Mouse (Mus musculus): Measurements from ENCODE around the gene Pcx. TPM values are rescaled to one million over a fixed set of nuclear protein-coding genes. Genes with fewer than 3 reads are reported as not detected.

Gene Pcx
- polyA plus RNA-seq, 1 experiment from 2014 or later, result 24.8 TPM

GRCm38 (mm10) chr19:4646917-4647492 is 136.7 kb downstream of the Pcx start:
- H3K4me2 ChIP-seq (replicated peaks), result no peak overlapping the region

GRCm38 (mm10) chr19:4658156-4658555 is 147.9 kb downstream of the Pcx start:
- no peak overlapping the region for H3K4me2 ChIP-seq (replicated peaks)
- H3K27me3 ChIP-seq, result 0 out of 2 replicates have a peak, but pooled peaks cover 3% of the 10 kb centered on the region
- WGBS, result 91% methylated on average over 5 of the region's 5 CpGs
- ATAC-seq (ENCODE audit: low FRiP score), result no peak
- H3K36me3 ChIP-seq, result no peaks in the 10 kb centered on the region
- H3K9ac ChIP-seq, result no peak overlapping the region
- H3K27ac ChIP-seq, result no peak overlapping the region
- H3K4me1 ChIP-seq, result no peaks in the 10 kb centered on the region
- H3K4me3 ChIP-seq, result no peak overlapping the region
- no peaks in the 10 kb centered on the region for H3K9me3 ChIP-seq (replicated peaks)

More at GRCm38 (mm10) chr19:4646917-4647492, 136.7 kb downstream of the Pcx start:
- no peak overlapping the region for H3K9ac ChIP-seq
- no peaks in the 10 kb centered on the region; the same call in 1 of the 2 replicates for H3K27me3 ChIP-seq
- H3K36me3 ChIP-seq, result no peaks in the 10 kb centered on the region
- no peak overlapping the region for H3K27ac ChIP-seq
- no peak overlapping the region for H3K4me3 ChIP-seq
- no peaks in the 10 kb centered on the region for H3K9me3 ChIP-seq (replicated peaks)
- H3K4me1 ChIP-seq, result no peaks in the 10 kb centered on the region
- ATAC-seq (ENCODE audit: low FRiP score), result no peak
- 77% methylated on average over 11 of the region's 11 CpGs for WGBS

GRCm38 (mm10) chr19:4666815-4667214 is 156.5 kb downstream of the Pcx start:
- Histone ChIP-seq H3K27ac (no peak overlapping the region), H3K4me1 (no peaks in the 10 kb centered on the region), H3K36me3 (no peaks in the 10 kb centered on the region), H3K9me3 (replicated peaks) (no peaks in the 10 kb centered on the region), H3K4me3 (no peak overlapping the region), H3K27me3 (no peaks in the 10 kb centered on the region), H3K4me2 (replicated peaks) (no peak overlapping the region), H3K9ac (no peak overlapping the region)
- ATAC-seq (ENCODE audit: low FRiP score), result no peak

- Histone ChIP-seq H3K4me2 (replicated peaks) (no peak overlapping the region), H3K4me3 (no peak overlapping the region), H3K4me1 (no peaks in the 10 kb centered on the region), H3K9ac (no peak overlapping the region), H3K27me3 (no peaks in the 10 kb centered on the region), H3K27ac (no peak overlapping the region), H3K36me3 (no peaks in the 10 kb centered on the region), H3K9me3 (replicated peaks) (no peaks in the 10 kb centered on the region)
- WGBS, result 94% methylated on average over 4 of the region's 4 CpGs
- no peak for ATAC-seq (ENCODE audit: low FRiP score)
These were observed 160.5 kb downstream of the Pcx start for GRCm38 (mm10) chr19:4670776-4671175.

Small RNAs within 50 kb of the gene (microRNA-seq; reads per million reads assigned to microRNA genes)
- gene Mir6986, result 0.81 reads per million

Other genes with a start within 250 kb of the Pcx start
- 10.1 and 10.4 TPM in 2 replicates for gene Ssh3, start 241.3 kb upstream of the Pcx start, polyA plus RNA-seq (2016; fragmentation: Nextera tagmentation; extraction: Ambion mirVana)
- gene Ankrd13d, start 227.3 kb upstream of the Pcx start, polyA plus RNA-seq (2016; fragmentation: Nextera tagmentation; extraction: Ambion mirVana), result 17.5 and 22.1 TPM in 2 replicates
- gene Grk2, start 204.2 kb upstream of the Pcx start, polyA plus RNA-seq (2016; fragmentation: Nextera tagmentation; extraction: Ambion mirVana), result 21.8 and 22.0 TPM in 2 replicates
- 59.7 TPM in 2 replicates for gene Kdm2a, start 112.2 kb upstream of the Pcx start, polyA plus RNA-seq (2016; fragmentation: Nextera tagmentation; extraction: Ambion mirVana)
- 15.3 and 16.4 TPM in 2 replicates for gene Rhod, start 71.0 kb upstream of the Pcx start, polyA plus RNA-seq (2016; fragmentation: Nextera tagmentation; extraction: Ambion mirVana)
- gene Syt12, start 33.0 kb upstream of the Pcx start, polyA plus RNA-seq (2016; fragmentation: Nextera tagmentation; extraction: Ambion mirVana), result 1.5 and 1.7 TPM in 2 replicates
- gene 2010003K11Rik, start 11.9 kb upstream of the Pcx start, polyA plus RNA-seq (2016; fragmentation: Nextera tagmentation; extraction: Ambion mirVana), result not detected in 2 replicates
- gene Lrfn4, start 105.2 kb downstream of the Pcx start, polyA plus RNA-seq (2016; fragmentation: Nextera tagmentation; extraction: Ambion mirVana), result 16.3 and 17.6 TPM in 2 replicates
- gene Rce1, start 115.2 kb downstream of the Pcx start, polyA plus RNA-seq (2016; fragmentation: Nextera tagmentation; extraction: Ambion mirVana), result 54.3 and 62.9 TPM in 2 replicates
- gene Gm960, start 188.2 kb downstream of the Pcx start, polyA plus RNA-seq (2016; fragmentation: Nextera tagmentation; extraction: Ambion mirVana), result 3.6 and 6.3 TPM in 2 replicates
- gene Sptbn2, start 200.7 kb downstream of the Pcx start, polyA plus RNA-seq (2016; fragmentation: Nextera tagmentation; extraction: Ambion mirVana), result 42.8 and 43.7 TPM in 2 replicates
- gene Rbm4b, start 246.0 kb downstream of the Pcx start, polyA plus RNA-seq (2016; fragmentation: Nextera tagmentation; extraction: Ambion mirVana), result 155 TPM in 2 replicates

Data from hindbrain, embryonic 12.5 days (tissue).